Mouse (Mus musculus) CD4-positive, CD25-positive, alpha-beta regulatory T cell, adult 4 months (primary cell): ENCODE data around the gene Cyp2d11. TPM values are rescaled to one million over a fixed set of nuclear protein-coding genes. Genes with fewer than 3 reads are reported as not detected.
"Not testable (repeated sequence)": the region's sequence is repeated elsewhere in the genome, so short reads cannot be mapped to it uniquely, and the experiment has no call there.

Experiments
- ATAC-seq: one replicate; pipeline ENCODE4 v1.8.0; 2017
- polyA plus RNA-seq, 2 experiments: library from polyadenylated mRNA; unstranded; fragments of 100-300 nt; shearing (Covaris generic); gene quantifications; one replicate each; pipeline ENCODE4 v1.2.1; 2017

Cyp2d11 gene
- polyA plus RNA-seq, 2 experiments from 2014 or later = not detected

DNA sequence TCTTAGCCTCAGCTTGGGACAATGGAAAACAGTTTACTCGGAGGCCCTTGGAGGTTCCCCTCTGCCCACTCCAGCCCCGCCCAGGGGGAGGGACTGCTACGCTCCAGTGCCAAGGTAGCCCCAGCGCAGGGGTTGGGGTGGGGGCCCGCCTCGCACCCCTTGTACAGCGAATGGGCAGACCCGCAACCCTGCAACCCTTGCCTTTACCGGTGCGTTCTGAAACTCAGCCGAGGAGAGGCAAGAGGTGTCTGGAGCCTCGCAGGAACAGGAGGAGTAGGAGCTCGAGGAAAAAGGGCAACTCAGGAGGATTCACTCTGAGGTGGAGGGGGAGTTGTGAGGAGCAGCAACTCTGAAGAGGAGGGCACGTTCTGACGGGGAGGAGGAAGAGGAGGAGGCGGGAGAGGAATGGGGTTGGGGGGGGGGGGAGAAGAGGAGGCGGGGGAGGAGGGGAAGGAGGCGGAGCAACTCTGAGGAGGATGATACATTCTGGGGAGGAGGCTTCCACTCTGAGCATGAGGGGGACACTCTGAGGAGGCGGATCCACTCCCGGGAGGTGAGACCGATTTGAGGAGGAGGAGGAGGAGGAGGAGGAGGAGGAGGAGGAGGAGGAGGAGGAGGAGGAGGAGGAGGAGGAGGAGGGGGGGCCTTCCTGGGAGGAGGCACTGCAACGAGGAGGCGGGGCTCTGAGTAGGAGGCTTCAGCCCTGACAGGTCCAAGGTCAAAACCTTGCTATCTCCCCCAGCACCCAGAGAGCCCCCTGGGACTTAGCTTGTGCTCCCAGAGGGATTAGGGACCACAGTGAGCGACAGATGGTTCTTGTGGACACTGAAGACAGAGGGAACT is 13.7 kb downstream of the Cyp2d11 start, which contains the start of gene Cyp2d22:
Gene Cyp2d22, minus strand, starts transcription at position 390 of the 843 bp plus-strand sequence.
- peak; percentile 77 for ATAC-seq

DNA sequence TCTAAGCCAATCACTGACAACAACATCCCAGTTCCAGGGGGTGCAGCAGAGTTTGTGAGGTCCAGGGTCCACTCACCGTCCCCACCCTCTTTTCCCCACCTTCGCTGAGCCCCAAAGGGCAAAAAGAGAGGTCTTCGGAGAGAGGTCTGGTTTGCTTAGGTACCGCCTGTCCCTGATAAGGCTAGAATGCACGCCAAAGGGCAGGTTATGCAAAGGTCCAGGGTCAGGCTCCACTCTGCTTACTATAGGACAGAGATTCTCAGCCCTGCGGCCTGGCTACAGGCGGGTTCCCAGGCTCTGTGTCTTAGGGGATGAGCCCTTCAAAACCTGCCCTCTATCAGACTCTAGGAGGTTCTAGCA is 14.3 kb downstream of the Cyp2d11 start:
- no peak for ATAC-seq

DNA sequence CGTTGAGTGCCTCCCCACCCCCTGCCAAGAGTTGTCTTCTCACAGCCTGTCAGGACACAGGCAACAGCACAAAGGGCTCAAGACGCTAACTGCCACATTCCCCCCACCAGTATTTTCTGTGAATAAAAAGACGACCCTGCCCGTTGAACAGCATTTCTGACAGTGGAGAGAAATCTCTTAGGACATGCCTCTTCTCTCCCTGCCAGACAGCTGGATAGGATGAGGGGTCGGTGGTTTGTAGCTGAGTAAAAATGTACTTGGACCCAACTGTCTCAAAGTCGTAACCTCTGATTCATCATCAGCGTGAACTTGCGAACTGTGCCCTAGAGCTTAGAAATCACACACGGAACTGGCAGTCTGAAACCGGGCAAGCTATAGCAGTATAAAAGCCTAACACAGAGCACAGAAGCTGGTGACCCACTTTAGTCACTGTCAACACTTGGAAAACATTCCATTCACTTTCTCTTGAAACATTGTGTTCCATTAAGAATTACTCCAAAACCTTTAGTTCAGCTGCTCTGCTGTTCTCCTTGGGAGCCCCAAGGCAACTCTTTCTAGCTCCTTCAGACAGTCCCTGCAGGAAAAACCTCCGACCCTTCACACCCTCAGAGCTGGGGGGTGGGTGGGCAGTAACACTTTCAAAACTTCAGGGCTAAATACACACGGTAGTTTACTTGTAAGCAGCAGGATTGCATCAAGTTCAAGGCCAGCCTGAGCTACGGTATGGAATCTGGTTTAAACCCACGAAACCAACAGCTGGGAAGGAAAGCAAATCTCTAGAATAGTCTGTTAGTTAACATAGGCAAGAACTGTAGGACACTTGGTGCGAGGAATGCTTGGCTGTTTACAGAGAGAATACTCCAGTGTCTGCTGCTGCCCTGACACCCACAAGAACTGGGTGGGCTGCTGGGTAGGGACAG is 15.3 kb downstream of the Cyp2d11 start:
- ATAC-seq = no peak

DNA sequence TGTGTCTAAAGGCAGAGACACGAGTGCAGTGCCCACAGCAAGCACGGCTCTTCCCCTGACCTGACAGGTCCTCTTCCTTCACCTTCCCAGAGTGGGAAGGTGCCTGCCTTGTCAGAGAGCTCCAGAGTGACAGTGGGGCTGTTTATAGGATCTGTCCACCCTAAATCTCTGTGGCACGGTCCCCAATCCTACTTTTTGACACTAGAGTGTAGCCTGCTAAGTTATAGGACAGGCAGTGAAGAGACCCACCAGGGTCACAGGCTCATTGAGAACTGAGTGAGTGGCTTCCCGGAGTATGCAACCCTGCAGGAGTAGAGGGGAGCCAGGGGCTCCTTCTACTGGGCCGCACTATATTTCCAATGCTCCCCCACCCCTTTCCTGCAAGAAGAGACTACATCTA is 16.1 kb downstream of the Cyp2d11 start:
- no peak for ATAC-seq

DNA sequence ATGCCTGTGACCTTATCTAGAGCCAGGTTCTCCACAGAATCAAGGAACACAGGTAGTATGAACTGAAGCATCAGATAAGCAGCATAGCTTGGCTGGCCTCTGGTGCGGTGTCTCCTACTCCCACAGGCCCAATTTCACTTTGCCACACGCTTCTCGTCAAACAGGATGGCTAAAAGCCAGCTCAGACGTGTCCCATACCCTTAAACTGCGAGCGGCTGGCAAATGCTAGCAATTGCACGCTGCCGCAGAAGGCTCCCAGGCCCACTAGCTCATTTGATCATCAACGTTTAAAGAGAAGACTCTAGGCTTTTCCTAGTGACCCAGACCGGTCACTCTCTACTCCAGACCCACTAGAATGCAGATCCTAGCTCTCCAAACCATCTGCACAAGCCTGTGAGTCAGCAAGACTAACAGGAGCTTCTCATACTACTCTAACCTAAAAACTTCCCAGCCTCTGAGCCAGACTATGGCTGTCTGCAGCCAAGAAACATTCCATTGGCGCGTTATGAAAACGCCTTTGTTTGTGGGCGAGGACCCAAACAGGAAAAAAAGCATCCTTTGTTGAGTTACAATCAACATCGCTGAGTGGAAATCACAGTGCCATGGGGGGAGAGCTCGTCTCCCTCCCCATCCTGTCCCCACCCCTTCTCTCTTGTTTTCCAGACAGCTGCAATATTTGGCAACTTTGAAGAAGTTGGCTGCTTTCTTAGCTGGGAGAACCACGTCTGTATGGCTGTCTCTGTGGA is 17.3 kb downstream of the Cyp2d11 start:
- no peak for ATAC-seq

DNA sequence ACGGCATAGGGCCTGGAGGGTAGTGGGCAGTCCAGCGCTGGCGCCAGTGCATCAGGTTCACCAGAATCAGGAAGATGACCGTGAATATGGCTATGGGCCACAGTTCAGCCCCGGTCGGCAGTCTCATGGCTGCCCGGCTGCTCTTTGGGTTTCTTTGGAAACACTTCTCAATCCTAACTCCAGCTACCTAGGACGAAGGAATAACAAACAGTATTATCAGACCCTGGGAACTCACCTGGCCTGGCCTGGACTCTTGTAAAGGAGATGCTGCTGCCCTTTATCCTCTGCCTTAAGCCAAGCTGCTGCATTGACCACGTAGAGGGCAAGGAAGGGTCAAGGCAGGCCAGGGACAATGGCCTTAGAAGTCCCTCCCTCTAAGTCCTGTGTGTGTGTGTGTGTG is 18.0 kb downstream of the Cyp2d11 start:
- ATAC-seq = no peak

DNA sequence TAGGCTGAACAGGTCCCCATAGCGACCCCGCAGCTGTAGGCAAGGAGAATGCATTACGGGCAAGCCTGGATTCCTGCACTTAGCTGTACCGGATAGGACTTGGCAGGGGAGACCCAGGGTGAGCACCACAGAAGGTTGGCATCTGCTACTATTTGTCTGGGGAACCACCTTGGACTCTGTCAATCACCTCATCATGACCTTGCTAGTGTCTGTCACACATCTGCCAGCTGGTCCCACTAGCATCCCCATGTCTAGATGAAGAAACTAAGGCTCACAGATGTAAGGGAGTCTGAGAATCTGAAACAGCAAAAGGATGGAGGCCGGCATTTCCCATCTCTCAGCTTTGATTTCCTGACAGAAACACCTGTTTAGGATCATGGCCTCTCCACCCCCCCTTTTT is 19.4 kb downstream of the Cyp2d11 start:
- ATAC-seq = no peak

DNA sequence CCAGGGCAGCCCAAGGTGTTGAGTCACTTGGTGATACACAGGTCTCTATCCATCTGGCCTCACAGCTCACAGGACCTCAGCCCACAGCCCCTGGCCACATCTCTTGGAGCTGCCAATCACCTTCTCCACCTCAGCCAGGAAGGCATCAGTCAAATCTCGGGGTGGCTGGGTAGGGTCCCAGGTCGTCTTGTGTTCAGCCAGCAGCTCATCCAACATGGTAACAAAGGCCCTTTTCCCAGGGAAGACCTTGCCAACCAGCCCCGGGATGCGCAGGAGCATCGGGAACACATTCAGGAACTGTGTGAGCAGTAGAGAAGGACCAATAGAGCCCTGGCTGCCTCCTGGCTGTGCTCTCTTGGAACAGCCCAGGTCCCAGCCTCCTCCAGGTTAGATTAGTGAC is 20.8 kb downstream of the Cyp2d11 start:
- ATAC-seq = no peak

DNA sequence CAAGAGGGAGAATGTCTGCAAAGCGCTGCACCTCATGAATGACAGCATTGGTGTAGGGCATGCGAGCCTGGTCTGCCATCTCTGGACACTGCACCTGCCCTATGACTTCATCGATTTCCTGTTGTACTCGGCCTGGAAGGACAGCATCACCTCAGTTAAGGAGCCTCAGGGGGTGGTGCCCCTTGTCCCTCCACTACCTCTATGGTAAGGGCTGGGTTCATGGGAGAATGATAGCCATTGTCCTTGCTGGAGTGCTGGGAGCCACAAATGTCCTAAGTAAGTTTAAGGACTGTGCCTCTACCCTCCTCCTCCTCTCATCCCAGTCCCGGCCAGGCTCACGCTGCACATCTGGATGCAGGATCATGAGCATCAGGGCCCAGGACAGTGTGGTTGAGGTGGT is 21.4 kb downstream of the Cyp2d11 start:
- no peak for ATAC-seq

DNA sequence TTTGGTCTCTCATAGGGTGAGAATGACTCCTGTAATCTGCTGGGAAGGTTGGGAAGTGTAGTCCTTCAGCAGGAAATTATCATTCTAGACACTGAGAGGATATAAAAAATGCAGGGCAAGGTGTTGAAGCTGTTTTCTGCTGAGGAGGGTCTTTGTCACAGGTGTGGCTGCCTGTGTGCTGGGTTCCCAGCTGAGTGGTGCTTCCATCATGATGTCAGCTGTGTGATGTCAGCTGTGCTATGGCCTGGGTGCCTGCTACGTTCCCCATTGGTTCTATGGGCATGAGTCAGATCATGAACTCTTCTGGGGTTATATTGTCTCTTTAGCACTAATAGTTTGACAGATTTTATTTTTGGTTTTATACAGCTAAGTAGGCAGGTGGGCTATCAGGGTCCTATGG is 25.0 kb downstream of the Cyp2d11 start:
- no peak for ATAC-seq

DNA sequence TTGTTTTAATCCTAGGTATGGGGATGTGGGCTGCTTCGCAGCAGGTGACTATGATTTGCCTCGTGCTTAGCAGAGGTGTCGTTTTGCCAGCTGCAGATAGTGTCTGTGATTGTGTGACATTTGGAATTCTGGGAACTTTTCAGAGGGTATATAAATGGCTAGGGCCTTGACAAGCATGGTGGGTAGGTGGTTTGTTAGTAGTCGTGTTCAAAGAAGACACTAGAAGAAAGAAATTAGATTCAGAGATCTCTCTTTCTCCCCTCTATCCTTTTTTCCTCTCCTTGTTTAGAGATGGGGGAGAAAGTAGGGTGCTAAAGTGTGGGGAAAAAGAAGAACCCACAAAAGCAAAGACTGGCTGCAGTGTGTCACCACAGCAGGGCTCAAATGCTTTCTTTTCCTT is 25.7 kb downstream of the Cyp2d11 start:
- ATAC-seq = no peak

DNA sequence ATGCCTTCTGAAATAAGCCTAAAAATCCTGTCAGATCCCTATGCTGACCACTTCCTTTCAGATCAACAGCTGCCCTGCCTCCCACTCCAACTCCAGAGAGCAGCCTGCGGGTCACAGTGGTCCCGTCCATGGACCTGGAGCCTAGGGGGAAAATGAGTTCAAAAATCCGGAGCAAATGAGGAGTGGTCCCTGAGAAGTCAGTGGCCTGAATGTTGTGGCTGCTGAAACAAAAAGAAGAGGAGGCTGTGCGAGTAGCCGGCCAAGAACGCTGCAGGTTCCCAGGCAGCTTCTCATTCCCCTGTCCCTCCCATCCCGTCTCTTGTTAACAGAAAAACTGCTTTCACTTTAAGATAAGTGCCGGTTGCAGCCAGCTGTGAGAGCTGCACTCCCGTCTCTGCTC is 29.3 kb downstream of the Cyp2d11 start:
- ATAC-seq = not testable (repeated sequence)

DNA sequence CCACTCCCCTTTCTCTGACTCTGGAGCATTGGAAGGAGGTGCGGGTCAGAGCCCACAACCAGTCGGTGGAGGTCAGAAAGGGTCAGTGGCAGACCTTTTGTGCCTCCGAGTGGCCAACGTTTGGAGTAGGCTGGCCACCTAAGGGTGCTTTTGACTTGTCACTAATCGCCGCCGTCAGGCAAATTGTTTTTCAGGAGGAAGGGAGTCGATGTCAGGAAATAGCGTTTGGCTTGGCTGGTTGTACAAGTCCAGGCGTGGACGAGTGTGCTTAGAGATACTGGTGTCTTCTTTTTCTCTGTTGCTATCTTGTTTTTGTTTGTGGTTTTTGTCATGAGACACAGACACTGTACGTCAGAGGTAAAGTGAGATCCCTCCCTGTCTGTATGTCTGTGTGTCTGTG is 30.0 kb downstream of the Cyp2d11 start:
- ATAC-seq = not testable (repeated sequence)

DNA sequence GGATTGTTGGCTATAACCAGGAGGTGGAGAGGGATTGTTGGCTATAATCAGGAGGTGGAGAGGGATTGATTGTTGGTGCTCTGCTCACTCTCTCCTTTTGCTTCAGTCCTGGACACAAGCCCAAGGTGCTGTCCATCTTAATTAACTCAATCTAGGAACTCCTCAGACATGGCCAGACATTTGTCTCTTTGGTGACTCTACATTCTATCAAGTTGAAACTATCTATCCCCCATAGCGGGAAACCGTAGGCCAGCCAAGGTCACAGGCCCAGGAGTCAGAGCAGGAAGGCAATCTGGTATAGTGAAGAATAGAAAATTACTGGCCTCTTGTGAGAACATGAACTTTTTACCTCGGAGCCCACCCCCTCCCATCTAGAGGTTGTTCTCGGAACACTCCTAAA is 31.6 kb downstream of the Cyp2d11 start:
- no peak for ATAC-seq

DNA sequence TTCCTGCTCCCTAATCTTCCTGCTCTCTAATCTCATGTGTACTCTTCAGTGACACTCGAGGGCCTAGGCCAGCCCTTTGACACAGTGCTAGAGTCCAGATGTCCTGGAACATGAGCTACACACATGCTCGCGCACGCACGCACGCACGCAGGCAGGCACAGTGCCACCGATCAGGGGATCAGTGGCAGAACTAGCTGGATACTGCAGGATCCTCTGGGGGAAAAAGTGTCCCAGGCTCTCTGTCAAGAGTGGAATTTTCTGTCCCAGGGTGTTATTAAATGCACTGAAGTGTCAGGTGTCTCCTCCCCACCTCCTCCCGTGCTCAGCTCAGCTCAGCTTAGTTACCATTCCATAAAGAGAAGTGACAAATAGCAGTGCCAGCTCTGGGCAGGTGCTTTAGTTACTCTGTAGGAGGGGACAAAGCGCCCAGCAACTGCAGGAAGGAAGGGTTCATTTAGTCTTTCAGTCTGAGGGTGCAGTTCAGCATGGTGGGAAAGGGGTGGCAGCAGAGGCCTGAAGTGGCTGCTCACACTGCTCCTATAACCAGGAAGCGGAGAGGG is 32.3 kb downstream of the Cyp2d11 start:
- ATAC-seq = no peak

DNA sequence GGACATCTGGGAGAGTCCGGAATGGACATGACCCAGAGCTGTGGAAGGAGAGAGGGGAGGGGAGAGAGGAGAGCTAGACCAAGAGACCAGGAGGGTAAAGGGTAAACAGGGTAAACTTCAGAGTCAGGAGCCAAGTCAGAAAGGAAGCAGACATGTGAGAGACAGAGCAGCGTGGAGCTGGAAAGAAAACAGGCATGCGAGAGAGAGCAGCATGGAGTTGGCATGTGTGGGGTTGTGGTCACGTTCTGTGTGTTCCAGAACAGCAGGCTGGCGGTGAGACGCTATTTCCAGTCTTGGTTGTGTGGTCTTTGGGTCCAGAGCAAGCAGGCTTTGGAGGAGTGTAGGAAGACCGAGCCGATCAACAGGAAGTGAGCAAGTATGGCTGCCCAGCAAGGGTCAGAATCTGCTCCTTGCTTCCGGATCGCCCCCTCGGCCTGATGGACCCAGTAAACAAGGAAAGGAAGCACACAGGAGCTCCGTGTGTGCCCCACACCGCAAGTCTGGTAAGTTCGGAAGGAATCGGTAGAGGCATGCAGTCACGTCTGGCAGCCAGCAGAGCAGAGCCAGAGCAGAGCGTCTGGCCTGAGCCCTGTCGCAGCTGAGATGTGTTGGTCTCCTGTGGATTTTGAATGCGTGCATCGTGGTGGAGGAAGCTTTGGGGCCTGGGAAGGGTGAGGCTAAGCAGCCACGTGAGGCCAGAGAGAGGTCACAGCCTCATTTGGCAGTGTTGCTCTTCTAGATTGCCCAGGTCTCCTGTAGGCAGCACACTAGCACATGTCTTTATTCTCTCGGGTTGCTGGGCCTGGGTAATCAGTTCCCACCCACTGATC is 35.2 kb downstream of the Cyp2d11 start:
- ATAC-seq = no peak

DNA sequence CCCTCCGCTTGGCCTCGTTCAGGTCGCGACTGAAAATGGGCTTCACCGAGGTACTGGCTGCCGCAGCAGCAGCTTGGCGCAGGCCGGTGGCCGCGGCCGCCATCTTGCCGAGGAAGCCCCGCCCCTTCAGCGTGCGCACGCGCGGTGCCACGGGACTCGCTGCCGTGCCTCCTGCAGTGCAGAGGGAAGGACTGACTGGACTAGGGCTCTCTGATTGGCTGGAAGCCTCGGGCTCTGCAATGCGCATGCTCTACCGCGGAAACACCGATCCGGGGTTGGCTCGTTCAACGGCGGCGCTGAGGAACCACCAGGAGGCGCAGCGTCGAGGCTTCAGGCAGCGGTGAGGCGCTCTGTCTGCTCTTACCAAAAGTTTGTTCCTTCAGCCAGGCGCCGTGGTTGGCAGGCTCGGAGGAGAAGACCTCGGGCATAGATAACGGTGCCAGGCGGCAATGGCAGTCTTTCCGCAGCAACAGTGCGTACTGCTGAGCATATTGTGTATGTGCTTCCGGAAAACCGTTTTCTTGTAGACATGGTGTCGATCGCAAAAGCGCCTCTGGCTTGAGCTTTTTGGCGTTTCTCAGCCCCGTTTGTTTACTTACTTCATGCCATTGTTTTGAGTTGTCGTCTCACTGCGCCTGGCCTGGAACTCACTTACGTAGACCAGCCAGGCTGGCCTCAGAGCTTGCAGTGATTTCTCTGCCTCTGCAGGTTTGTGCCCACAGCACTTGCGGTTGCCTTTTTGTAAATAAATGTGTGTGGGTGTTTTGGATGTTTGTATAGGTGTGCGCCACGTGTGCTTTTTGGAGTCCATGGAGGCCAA is 39.5 kb downstream of the Cyp2d11 start, which contains the start of gene Ndufa6:
Gene Ndufa6, minus strand, starts transcription at position 197 of the 820 bp plus-strand sequence.
- ATAC-seq = peak; percentile 99

DNA sequence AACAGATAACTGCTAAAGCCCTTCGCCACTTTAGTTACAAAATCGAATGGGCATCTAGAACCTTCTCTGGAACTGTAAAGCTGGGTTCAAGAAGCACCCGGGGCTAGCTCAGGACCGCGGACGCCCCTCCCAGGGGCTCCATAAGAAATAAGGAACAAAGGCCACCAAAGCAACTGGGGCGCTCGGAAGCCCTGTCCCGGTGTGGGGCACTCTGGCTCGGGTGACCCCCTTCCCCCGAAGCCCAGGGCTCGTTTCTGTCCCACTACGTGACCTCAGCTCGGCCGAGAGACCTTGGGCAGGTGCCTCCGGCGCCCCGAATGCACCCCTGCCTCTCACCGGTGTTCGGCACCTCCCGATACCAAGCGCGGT is 40.1 kb downstream of the Cyp2d11 start:
- ATAC-seq = no peak

DNA sequence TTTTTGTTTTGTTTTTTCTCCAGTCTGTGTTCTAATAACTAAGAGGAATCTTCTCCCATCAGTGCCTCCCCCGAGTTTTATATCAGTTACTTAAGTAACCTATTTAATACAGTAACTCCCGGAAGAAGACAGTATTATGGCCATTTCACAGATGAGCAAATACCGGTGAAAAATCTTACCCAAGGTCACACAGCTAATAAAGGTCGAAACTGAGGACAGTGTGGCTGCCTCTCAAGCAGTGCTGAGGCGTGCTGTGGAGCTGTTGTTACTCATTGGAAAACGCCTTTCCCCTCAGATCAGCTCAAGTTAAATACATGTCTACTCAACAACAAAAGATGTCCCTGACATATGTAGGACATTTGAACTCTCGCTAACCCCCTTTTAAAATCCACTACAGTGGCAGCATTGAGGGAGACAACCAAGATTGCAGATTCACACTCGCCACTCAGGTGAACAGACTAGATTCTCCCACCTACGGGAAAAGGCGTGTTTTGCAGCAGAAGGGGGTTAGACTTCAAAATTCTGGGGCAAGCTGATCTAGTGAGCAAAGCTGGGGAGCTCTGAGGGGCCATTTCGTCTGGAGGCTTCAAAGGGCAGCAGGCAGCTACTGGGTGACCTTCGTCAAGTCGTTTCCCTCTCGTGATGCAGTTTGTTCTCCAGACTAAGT is 40.6 kb downstream of the Cyp2d11 start:
- ATAC-seq = no peak

DNA sequence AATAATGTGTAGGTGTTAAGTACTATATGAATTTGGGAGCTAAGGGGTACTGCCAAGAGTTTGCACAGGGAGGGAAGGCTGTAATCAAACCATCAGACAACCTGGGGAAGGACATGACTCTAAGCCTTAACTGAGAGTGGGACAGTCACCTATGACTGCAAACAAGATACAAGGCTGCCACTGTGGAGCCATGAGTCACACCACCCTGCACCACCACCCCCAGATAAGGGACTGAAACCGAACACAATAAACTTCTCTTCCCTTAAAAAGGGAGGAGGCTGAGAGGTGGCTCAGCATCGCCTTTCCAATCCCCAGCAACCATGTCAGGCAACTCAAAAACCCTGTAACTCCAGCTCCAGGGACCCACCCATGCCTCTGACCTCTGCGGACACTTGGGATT is 42.3 kb downstream of the Cyp2d11 start:
- ATAC-seq = no peak
